Mouse (Mus musculus): ENCODE measurements around the gene Prrt2.

Gene Prrt2

DNA sequence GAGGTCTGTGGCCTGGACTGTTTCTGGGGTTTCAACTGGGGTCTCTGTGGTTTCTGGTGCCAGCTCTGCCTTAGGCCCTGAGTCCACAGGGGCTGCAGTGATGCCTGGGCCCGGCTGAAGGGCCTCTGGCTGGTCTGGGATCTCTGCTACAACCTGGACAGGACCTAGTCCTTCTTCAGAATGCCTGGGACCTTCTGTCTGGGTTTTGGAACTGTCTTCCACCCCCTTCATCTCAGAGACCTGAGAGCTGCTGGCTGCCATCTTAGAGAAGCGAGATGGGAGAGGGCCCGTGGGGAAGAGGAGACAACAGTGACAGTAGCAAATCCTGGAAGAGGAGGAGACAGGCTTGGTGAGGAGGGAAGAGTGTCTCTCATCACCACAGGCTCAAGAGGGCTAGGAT lies 980 bp downstream of the Prrt2 start:
- no peak for DNase-seq (ENCODE audit: low spot score)

DNA sequence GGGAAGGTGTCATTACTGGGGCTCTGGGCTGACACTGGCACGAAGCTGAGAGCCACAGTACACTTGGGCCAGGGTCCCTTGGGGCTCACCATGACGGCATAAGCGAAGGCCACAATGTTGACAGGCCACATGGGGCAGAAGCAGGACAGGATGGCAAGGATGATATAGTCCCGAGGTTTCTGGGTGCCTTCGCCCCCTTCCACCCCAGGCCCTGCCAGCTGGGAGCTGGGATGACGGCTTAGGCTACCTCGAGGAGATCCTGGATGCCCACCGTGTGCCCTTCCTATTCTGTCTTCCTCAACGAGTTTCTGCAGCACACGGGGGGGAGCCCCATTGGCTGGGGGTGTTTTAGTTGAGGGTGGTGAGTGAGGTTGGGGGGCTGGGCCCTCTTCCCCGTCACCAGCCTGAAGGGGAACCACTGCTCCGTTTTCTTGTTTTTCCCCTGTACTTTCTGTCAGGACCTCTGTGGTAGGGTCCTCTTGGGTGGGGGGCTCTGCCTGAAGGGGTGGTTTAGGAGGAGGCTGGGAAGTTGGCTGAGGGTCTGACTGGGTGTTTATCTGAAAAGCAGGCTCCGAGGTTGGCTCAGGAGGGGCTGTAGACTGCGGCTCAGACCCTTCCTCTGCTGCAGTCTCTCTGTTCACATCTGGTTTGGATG lies 1.6 kb downstream of the Prrt2 start:
- DNase-seq (ENCODE audit: low spot score), result no peak

DNA sequence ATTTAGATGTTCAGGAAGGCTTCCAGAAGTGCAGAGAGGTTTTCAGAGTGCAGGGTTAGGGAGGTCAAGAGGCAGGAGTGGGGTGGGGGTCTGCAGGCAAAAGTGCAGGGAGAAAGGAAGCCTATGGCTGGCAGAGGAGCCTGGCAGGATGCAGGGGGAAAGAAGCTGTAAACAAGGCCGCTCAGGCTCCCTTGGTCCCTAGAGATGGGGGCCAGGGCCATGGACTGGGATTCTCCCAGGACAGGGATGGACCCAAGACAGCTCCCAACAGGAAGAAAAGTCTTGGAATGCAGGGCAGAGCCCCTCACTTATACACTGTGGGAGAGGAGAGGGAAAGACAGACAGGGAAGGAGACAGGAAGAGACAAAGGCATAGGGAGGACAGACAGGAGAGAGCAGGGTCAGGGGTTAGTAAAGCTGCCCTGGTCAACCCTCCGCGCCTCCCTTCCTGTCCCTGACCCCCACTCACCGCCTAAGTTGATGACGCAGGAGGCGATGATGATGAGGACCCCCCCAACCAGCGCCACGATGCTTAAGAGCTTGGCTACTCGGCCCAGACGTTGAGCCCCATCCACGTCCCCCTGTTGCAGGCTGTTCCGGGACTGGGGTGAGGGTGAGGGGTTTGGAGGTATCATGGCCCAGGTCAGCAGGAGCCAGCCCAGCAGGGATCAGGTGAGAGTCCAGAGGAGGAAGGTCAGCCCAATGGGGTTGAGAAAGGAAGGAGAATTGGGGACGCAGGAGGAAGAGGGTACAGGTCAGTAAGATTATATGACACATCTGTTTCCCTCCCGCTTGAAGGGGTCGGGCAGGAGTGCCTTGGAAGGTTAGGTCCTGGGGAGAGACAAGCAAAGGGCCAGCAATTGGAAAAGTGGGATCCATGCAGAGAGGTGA lies 2.4 kb downstream of the Prrt2 start:
- DNase-seq (ENCODE audit: low spot score), result no peak

DNA sequence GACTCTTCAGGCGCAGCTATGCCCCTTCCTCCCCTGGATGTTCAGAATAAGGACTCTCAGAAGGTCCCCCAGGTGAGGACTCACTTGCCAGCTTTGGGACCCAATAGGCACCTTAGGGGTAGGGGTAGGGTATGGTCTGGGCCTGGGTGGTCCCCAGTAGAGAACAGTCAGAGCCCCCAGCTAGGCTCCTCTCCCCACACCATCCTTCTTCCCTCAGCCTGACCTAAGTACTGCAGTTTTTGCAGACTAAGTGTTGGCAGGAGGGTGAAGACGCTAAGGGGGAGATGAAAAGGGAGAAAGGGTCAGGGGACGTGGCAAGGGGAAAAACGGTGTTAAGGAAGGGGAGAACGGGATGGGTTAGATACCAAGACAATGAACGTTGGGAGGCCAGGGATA lies 3.1 kb downstream of the Prrt2 start:
- no peak for DNase-seq (ENCODE audit: low spot score)

DNA sequence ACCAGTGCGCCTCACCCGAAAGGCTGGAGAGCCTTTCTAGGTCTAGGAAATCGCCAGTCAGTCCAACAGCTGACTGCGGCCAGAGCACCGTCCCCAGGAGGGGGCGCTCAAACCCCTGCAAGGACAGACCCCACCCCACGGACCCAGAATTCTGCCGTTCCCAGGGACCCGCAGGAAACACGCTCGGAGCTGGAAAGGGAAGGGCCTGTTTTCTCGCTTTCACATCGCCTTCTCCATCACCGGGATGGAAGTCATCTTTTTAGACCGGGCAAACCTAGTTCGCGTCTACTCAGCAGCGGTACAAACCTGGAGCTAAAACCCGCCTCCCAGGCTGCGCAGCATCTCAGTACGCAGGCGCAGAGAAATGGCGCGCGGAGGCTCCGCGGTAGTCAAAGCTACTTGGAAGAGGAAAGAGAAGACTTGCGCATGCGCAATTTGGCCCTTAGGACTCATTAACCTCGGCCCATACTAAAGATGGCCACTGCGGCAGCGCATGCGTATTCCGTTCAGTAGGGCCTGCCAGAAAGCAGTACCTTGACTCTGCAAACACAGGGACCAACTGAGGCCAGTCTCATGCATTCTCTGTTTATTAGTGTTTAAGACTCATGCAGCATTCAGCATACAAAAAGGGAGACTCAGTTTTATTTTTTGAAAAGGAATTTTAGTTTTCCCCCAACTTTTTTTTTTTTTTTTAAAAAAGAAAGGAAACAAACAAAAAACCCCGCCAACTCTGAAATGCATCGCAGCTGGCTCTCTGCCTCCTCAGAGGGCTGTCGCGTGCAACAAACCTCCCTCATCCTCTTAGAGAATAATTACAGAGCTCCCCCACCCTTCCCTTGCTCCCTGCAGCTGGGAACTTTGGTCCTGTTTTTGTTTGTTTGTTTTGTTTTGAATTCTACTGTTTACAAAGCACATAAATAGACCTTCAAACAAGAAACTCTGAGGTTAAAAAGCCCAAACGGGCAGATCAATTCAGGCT lies 3.8 kb downstream of the Prrt2 start, which contains the start of gene Pagr1a:
Gene Pagr1a, minus strand, starts transcription at position 382 of the 979 bp plus-strand sequence.
- peak; percentile 100 for DNase-seq (ENCODE audit: low spot score)

DNA sequence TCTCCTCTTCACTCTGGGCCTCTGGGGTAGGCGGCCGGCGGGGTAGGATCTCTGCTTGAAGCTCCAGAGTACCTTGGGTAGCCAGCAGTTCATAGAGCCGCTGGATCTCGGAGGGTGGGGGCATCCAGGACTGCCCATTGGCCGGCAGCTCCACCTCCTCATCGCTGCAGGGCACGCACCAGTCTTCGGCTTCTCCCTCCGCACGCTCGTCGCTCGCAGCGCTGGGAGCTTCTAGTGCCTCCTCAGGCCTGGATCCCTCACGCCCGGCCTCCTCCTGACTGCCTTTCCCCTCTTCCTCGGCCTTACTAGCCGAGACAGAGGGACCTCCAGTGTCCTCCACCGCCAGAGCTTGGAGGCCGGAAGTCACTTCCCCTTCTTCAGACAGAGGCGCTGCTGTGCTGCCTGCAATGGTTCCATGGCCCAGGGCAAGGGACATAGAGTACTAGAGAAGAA lies 4.5 kb downstream of the Prrt2 start:
- no peak for DNase-seq (ENCODE audit: low spot score)

DNA sequence TGATC lies 4.7 kb downstream of the Prrt2 start, which contains the start of gene Pagr1b:
Gene Pagr1b, minus strand, starts transcription at position 4 of the 5 bp plus-strand sequence.
- DNase-seq (ENCODE audit: low spot score), result no peak

DNA sequence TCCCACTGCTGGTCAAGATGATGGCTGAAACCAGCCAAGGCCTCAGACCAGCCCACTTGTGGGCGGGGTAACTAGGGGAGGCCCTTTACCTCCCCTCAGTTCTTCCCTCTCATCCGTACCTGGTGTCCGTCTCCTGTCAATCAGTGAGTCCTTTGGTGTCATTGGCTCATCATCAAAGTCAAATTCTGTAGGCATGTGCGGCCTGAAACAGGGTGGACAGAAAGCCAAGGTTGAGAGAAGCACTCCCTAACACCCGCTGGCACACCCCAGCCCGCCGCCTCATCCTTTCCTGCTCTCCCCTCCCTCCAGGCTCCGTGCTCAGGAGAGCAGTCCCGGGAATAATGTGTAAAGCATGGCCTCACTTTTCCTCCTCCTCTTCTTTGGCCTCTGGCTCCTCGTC lies 4.9 kb downstream of the Prrt2 start:
- DNase-seq (ENCODE audit: low spot score), result peak; percentile 38

DNA sequence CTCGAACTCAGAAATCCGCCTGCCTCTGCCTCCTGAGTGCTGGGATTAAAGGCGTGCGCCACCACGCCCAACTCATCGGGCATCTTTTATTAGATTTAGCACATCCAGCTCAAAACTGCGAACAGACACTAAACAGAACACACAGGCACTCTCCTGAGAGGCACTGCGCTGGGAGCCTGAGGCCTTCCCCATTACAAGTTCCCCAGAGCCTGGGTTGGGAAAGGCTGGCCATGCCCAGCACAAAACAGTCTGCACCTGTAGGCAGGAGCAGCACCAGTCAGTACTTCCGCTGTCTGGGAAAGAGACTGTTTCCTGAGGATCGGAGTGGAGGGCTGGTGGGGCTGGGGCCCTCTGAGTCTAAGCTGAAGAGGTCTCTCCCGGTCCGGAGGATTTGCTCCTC lies 6.0 kb downstream of the Prrt2 start:
- no peak for DNase-seq (ENCODE audit: low spot score)

DNA sequence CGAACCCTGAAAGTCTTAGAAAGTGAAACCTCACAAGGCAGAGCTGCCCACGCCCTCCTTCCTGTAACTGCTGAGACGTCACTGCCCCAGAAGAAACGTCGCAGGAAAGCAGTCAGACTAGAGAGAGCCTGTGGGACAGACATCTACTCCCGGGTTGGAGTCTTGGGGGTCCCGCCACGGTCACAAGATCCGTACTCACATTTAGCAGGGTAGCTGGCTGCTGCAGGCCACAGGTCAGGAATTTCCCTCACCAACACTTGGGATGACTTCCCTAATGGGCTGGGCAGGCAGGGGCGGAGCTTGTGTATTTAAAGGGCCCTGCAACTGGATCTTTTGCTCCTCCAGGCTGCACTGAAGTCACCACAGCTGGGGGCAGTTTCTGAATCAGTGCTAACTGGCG lies 6.7 kb downstream of the Prrt2 start, which contains the start of gene Mvp:
Gene Mvp, minus strand, starts transcription at position 302 of the 400 bp plus-strand sequence.
- no peak for DNase-seq (ENCODE audit: low spot score)

DNA sequence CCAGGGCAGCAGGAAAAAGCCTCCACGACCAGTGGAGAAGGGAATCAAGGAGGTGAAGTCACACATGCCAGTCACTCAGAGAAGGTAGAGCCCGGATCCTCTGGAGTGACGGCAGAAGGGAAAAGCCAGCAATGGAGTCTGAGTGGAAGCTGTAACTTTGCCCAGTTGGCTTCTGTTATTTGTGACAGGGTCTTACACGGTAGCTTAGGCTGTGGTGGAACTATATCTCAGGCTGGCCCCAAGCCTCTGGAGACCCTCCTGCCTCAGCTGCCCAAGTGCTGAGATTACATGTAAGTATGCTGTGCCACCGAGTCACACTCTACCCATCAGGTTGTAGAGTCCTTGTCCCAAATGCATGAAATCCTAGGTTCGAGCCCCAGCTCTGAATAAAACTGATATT lies 7.6 kb downstream of the Prrt2 start:
- DNase-seq (ENCODE audit: low spot score), result no peak

DNA sequence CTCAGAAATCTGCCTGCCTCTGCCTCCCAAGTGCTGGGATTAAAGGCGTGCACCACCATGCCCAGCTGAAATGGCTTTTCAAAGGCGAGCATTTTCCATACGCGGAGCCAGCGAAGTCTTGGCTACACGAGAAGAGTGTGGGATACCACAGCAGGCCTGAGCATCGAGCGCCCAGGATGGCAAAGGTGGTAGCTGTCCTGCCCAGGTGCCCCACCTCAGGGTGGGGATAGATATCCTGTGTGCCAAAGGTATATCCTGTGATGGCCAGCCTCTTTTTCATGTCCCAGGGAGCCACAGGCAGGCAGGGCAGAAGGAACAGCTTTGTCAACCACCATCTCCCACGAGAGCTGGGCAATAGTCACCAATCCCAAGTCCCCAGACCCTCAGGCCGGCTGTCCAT lies 8.2 kb downstream of the Prrt2 start:
- no peak for DNase-seq (ENCODE audit: low spot score)

DNA sequence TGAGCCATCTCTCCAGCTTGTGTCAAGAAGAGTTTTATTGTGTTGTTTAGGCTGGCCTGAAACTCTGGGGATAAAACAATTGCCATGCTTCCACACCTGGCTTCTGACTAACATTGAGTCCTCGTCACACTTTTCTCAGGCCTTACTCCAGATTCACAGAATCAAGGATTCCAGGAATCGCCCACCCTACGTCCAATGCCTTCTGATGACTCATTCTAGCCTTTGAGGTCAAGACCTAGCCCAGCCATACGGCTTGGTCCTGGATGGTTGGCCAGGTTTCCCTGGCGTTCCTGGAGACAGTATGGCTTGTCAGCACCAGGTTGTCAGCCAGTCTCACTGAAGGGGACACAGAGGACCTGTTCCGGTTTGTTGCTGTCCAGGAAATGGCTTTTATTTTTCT lies 8.6 kb downstream of the Prrt2 start:
- DNase-seq (ENCODE audit: low spot score), result no peak

DNA sequence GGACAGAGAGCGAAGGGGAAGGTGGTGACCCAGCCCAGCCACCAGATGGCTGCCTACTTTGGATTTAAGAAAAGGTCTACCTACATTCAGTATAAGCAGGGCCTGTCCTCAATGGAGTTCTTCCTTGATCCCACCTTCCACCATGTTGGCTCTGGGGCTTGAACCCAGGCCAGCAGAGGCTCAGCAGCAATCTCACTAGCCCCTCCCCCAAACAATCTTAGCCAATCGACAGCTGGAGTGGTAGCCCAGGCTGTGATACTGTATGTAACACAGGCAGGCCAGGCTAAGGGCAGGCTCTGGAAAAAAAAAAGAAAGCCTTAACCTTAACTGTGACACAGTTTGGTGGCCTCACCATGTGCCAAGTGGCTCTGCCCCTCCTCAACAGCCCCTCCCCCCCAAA lies 9.3 kb downstream of the Prrt2 start:
- DNase-seq (ENCODE audit: low spot score), result no peak

DNA sequence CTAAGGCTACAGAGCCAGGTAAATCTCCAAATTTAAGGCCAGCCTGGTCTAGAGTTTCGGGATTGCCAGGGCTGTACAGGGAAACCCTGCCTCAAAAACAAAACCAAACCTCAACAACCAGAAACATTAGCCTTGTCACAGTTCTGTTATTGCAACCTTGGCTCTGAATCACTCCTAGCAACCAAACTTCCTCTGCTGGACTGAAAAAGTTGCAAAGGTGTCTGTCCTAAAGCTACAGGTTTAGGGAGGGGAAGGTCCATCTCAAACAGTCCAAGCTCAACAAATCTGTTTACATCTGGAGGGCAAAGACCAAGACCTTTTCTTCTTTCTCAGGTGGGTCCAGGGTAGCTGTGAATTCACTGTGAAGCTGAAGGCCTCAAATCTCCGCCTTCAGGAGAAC lies 10.0 kb downstream of the Prrt2 start:
- no peak for DNase-seq (ENCODE audit: low spot score)

DNA sequence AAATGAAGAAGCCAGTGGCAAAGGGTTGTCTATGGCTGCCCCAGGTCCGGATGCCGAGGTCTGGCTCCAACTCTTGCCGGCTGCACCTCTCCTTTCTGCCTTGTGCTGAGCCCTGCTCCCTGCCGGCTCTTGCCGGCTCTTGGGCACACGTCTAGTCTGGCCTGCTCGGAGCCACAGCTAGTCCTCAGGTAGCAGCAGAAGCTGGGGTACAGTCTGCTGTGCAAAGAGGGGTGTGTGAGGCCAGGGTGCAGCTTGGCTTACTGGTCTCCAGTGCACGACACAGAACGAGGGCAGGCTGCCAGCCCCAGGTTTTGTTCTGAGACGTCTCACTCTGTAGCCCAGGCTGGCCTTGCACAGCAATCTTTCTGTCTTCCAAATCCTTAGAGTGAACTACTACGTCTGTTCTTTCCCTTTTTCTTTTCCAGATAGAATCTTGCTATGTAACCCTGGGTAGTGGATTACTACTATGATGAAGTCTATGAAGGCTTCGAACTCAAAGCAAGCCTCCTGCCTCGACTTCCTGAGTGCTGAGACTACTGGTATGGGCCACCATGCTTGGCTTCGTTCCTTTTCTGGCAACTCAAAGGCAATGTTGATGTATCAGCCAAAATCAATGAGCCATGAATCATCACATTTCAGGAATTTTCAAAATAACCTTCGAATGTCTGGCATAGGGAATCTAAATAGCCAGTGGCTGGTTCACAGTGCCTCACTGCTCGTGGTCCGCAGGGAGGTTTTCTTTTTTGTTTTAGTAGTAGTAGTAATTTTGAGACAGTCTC lies 11.5 kb downstream of the Prrt2 start:
- no peak for DNase-seq (ENCODE audit: low spot score)

DNA sequence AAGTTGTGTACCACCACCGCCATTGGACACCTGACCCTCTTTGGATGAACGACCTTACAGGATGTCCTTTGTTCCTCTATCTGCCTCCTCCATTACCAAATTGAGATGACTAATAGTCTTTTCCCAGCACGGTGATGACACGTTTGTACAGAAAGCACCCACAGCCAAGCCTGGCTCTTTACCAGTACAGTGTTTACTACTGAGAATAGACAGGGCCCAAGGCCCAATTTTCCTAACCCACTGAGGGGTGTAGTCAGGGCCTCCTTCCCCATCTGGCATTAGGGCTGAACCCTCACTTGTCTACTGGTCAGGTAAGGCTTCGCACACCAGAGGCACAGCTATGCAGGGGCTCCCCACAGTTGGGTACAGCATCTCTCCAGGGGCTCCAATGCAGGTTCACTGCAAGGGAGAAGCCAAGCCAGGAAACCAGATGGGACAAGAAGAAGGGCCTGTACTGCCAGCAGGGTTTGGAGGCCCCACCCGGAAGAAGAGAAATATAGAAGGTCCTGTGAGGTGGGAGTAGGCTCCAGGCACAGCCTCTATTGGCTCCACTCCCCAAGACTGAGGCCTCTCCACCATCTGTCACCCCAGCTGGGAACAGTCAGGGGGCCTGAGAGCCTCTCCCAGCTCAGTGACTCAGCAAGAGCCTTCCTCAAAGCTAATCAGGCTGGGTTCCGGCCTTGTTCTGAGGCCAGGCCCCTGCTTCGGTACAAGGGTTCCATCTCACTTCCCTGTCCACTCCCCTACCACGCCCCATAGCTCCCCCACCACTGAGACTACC lies 12.6 kb downstream of the Prrt2 start:
- peak; percentile 53 for DNase-seq (ENCODE audit: low spot score)

DNA sequence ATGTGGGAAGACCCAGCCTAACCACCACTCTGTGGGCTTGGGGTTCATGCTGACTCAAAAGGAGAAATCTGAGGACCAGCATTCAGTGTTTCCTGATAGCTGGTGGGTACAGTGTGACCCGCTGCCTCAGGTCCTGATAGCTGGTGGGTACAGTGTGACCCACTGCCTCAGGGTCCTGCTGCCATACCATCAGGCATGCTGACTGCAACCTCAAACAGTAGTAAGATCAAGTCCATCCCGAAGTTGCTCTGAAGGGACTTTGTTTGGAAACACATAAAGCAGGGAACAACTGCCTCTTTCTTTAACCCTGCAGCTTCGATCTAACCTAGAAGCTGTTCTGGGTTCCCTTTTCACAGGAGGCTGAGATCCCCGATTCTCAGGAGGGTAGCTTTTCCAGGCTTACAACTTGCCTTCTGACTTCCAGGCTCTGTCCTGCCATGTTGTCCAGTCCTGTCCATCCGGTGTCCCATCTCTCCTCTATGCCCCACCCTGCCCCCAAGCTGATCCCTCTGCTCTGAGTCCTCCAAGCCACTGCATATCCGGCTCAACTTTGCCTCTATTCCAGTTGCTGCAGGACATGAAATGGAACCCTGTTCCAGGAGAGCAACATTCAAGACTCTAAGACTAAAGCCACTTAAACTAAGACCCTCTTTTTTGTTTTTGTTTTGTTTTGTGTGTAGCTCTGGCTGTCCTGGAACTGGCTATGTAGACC lies 13.5 kb downstream of the Prrt2 start:
- no peak for DNase-seq (ENCODE audit: low spot score)

DNA sequence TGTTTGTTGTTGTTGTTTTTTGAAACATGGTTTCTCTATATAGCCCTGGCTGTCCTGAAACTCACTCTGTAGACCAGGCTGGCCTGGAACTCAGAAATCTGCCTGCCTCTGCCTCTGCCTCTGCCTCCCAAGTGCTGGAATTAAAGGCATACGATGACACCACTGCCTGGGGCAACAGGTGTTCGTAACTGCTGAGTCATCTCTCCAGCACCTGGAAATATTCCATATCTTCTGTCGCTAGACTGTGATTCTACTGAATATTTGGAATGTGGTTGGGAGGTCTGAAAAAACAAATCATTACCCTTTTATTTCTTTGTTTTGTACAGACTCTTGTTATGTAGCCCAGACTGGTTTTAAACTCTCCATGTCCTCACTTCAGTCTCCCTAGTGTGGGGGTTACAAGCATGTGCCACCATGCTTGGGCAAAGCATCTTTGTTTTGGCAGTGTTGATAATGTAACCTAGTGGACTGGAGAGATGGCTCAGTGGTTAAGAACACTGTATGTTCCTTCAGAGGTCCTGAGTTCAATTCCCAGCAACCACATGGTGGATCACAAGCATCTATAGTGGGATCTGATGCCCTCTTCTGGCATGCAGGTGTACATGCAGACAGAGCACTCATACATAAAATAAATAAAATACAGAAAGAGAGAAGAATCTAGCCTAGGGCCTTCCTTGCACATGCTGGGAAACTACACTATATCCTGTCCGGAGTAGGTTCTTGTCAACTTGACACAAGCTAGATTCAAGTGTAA lies 16.7 kb downstream of the Prrt2 start:
- no peak for DNase-seq (ENCODE audit: low spot score)

DNA sequence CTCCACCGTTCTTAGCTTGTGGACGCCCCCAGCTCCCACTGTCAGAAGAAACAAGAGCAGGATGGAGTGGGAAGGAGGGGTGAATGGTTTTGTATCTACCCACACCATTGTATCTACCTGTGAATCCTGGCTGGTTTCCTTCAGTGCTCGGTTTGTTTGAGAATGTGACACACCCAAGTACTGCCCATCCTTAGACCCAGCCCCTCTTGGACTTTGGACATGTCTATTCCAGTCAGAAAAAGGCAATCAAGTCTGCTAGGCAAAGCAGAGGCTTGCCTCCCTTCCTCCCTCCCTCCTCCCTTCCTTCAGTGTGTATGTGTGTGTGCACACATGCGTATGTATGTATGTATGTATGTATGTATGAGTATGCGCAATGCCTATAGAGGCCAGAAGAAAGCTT lies 17.4 kb downstream of the Prrt2 start:
- no peak for DNase-seq (ENCODE audit: low spot score)
